Mouse (Mus musculus): ENCODE measurements at regions not wholly inside any gene's neighbourhood (a gene's known extent, or its start where the extent isn't known, plus 50 kb on each side); places are given as distances from the start of the nearest gene placed in this dataset.

DNA sequence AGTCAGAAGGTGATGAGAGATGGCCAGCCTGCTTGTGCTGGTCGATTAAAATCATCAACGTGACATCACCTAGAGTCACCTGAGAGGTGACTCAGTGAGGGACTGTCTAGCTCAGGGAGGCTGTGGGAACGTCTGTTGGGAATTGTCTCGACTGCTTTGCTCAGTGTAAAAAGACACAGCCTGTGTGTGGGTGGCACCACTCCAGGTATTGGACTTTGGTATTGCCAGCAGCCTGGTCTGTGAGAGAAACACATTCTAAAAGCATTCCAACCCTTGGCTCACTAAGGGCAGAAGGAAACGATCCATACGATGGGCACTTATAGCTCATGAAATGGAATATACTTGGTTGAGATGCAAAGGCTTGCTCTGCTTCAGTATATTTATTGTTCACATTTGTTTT, 209.2 kb downstream of the Mroh4 start:
- Histone ChIP-seq H3K36me3 (replicated peaks; ENCODE audit: low read length) (no peaks in the 10 kb centered on the region), H3K4me3 (replicated peaks) (no peak overlapping the region), H3K4me1 (no peaks in the 10 kb centered on the region), H3K27me3 (replicated peaks) (peaks cover 16% of the 10 kb centered on the region), H3K9me3 (no peaks in the 10 kb centered on the region)
- TF ChIP-seq GATA1 (IDR thresholded peaks at IDR 0.05; ENCODE audit: borderline replicate concordance, low read length) = no peak
- TF ChIP-seq FLI1 (IDR thresholded peaks at IDR 0.05; ENCODE audit: low read length) = no peak

DNA sequence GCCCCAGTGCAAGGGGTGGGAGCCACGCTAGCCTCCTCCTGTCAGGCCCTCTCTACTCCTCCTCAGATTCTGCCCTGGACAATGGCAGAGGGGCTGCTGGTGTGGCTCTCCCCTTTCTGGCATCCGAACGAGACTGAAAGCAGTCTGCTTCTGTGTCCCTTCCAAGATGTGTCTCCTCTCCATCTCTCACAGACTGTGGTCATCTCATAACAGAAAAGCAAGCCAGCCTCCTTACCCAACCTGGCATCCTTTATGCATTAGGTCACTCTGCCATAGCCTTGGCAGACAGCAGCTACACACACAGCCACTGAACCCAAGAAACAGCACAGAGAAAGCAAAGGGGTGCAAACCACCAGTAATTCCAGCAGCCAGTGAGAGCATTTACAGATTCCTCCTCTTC, 213.2 kb downstream of the Mroh4 start:
- no peaks in the 10 kb centered on the region for H3K4me1 ChIP-seq
- H3K9me3 ChIP-seq = no peaks in the 10 kb centered on the region
- no peak overlapping the region for H3K4me3 ChIP-seq (replicated peaks)
- no peaks in the 10 kb centered on the region for H3K36me3 ChIP-seq (replicated peaks; ENCODE audit: low read length)
- TF ChIP-seq GATA1 (IDR thresholded peaks at IDR 0.05; ENCODE audit: borderline replicate concordance, low read length) = no peak
- no peak for TF ChIP-seq FLI1 (IDR thresholded peaks at IDR 0.05; ENCODE audit: low read length)
- H3K27me3 ChIP-seq (replicated peaks) = peaks cover 8% of the 10 kb centered on the region

DNA sequence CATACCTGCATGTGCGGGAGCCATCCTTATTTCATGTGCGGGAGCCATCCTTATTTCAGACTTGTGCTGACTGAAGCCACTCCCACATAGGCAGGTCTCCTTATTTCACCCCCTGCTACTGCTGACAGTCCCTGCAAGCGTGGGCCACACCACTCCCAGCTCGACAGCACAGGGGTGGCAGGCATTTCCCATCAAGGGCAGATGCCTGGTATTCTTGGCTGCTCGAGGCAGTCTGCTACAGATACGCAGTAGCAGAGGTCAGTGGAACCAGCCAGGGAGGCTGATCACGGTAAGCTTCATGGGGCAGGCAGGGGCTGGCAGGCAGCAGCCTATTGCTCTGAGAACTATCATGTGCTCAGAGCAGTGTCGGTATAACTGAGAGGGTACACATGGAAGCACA, 215.6 kb downstream of the Mroh4 start:
- Histone ChIP-seq H3K36me3 (replicated peaks; ENCODE audit: low read length) (no peaks in the 10 kb centered on the region), H3K4me3 (replicated peaks) (no peak overlapping the region), H3K27me3 (replicated peaks) (peaks cover 11% of the 10 kb centered on the region), H3K4me1 (no peaks in the 10 kb centered on the region), H3K9me3 (no peaks in the 10 kb centered on the region)
- TF ChIP-seq FLI1 (IDR thresholded peaks at IDR 0.05; ENCODE audit: low read length) = no peak
- no peak for TF ChIP-seq GATA1 (IDR thresholded peaks at IDR 0.05; ENCODE audit: borderline replicate concordance, low read length)

DNA sequence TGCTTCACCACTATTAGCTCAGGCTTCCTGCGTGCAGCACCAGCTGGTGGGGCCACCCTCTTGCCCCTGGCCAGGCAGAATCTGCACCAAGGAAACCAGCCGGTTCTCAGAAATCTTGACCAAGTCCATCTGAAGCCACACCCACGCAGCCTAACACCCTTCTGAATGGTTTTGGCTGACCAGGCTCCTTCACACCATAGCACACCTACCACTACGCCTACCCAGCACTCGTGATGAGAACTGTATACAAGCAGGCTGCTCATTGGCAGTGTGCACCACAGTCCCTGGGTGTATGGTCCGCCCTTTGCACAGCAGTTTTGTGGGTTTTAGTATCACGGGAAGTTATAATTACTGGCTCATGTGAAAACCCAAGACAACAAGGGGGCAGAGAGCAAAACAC, 217.5 kb downstream of the Mroh4 start:
- H3K4me1 ChIP-seq = no peaks in the 10 kb centered on the region
- no peak overlapping the region for H3K4me3 ChIP-seq (replicated peaks)
- no peaks in the 10 kb centered on the region for H3K36me3 ChIP-seq (replicated peaks; ENCODE audit: low read length)
- no peaks in the 10 kb centered on the region for H3K9me3 ChIP-seq
- TF ChIP-seq FLI1 (IDR thresholded peaks at IDR 0.05; ENCODE audit: low read length) = no peak
- no peak for TF ChIP-seq GATA1 (IDR thresholded peaks at IDR 0.05; ENCODE audit: borderline replicate concordance, low read length)
- H3K27me3 ChIP-seq (replicated peaks) = peaks cover 11% of the 10 kb centered on the region

DNA sequence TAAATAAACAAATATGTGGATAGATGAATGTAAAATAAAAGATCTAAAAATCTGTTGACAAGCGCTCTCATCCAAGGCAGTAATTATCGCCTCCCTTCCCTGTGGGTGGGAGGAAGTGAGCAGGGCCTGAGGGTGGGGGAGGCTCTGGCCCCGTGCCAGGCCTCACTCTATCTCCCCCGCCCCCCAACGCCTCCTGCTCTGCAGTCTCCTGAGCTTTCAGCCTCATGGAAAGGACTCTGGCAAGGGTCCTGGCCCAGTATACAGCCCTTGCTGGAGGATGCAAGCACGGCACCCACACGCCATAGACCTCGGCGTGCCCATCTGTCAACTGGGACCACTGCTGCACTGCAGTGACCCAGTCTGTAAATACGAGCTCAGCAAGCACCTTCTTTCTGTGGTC, 222.9 kb downstream of the Mroh4 start:
- Histone ChIP-seq H3K4me3 (replicated peaks) (no peak overlapping the region), H3K36me3 (replicated peaks; ENCODE audit: low read length) (no peaks in the 10 kb centered on the region), H3K9me3 (no peaks in the 10 kb centered on the region), H3K4me1 (no peaks in the 10 kb centered on the region), H3K27me3 (replicated peaks) (peaks cover 6% of the 10 kb centered on the region)
- TF ChIP-seq FLI1 (IDR thresholded peaks at IDR 0.05; ENCODE audit: low read length) = no peak
- TF ChIP-seq GATA1 (IDR thresholded peaks at IDR 0.05; ENCODE audit: borderline replicate concordance, low read length) = no peak

DNA sequence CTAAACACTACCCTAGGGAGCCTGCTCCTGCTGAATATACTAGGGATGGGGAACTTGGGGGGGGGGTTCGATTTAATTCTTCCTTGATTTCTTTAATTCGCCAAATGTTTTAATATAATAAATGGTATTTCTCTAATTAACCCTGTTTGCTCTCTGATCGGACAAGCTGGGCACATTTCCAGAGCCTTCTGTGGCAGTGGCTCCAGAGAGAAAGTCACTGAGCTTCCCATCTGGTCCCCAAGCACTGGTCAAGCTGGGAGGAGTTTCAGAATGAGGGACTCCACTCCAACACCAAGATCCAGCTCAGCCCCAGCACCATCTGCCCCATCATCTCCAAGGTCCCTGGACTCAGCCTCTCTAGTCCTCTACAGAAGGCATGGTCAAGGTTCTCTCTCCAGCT, 223.9 kb downstream of the Mroh4 start:
- H3K4me1 ChIP-seq = no peaks in the 10 kb centered on the region
- TF ChIP-seq GATA1 (IDR thresholded peaks at IDR 0.05; ENCODE audit: borderline replicate concordance, low read length) (no peak), FLI1 (IDR thresholded peaks at IDR 0.05; ENCODE audit: low read length) (no peak)

DNA sequence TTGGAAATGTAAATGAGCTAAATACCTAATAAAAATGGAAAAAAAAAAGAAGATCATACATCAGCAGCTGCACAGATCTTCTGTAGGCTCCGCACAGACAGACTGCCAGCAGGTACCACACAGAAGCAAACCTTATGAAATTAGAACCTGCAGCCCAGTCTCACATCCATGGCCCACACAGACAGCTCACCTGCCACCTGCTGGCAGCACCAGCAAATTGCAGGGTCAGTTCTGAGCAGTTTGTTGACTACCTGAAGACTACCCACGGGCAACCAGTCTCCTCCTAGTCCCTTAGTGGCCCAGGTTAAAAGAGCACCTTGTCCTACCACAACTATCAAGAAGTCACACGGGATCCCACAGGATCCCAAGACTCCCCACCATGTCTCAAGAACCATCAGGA, 225.1 kb downstream of the Mroh4 start:
- no peak overlapping the region for H3K4me3 ChIP-seq (replicated peaks)
- H3K9me3 ChIP-seq = no peaks in the 10 kb centered on the region
- H3K4me1 ChIP-seq = no peaks in the 10 kb centered on the region
- no peaks in the 10 kb centered on the region for H3K36me3 ChIP-seq (replicated peaks; ENCODE audit: low read length)
- peaks cover 6% of the 10 kb centered on the region for H3K27me3 ChIP-seq (replicated peaks)
- TF ChIP-seq FLI1 (IDR thresholded peaks at IDR 0.05; ENCODE audit: low read length) (no peak), GATA1 (IDR thresholded peaks at IDR 0.05; ENCODE audit: borderline replicate concordance, low read length) (no peak)

More for the DNA sequence above, 223.9 kb downstream of the Mroh4 start:
- H3K9me3 ChIP-seq = no peaks in the 10 kb centered on the region
- H3K27me3 ChIP-seq (replicated peaks) = peaks cover 6% of the 10 kb centered on the region
- no peak overlapping the region for H3K4me3 ChIP-seq (replicated peaks)
- H3K36me3 ChIP-seq (replicated peaks; ENCODE audit: low read length) = no peaks in the 10 kb centered on the region

DNA sequence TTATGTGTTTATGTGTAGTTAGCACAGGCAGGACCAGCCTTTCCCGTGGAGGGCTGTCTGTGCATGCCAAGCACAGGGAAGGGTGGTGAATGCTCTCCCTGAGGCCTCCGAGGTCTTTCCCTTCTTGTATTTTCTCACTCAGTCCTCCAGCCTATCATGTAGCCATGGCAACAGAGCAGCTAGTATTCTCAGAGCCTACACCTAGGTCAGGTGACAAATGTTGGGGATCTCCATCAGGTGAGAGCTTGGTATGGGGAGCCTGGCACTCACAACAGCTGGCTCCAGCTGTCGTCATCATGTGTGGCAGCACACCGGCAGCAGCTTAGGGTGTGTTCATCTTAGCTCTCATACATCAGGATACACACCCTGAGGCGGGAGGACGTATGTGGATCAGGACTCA, 231.3 kb downstream of the Mroh4 start:
- no peaks in the 10 kb centered on the region; the same call in 1 of the 2 replicates for H3K4me1 ChIP-seq
- no peaks in the 10 kb centered on the region for H3K36me3 ChIP-seq (replicated peaks; ENCODE audit: low read length)
- no peak overlapping the region for H3K4me3 ChIP-seq (replicated peaks)
- H3K27me3 ChIP-seq (replicated peaks) = peaks cover 13% of the 10 kb centered on the region
- no peaks in the 10 kb centered on the region for H3K9me3 ChIP-seq
- TF ChIP-seq GATA1 (IDR thresholded peaks at IDR 0.05; ENCODE audit: borderline replicate concordance, low read length) (no peak), FLI1 (IDR thresholded peaks at IDR 0.05; ENCODE audit: low read length) (no peak)

DNA sequence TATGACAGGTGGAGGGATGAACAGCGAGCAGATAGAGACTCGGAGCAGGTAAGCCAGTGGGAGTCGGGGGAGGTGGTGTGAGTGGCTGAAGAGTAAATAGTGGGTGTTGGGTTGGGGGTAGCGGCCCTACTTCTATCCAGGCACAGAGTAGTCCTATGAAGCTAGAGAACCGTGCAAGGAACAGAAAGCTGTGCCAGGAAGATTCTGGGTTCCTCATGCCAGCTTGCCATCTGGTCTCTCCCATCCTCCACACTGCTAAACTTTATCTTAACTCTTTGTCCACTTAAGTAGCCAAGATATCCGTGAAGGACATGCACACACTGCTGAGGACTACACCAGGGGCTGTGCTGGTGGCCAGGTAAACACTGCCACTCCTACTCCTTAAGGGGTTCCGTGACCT, 234.9 kb downstream of the Mroh4 start:
- no peaks in the 10 kb centered on the region for H3K9me3 ChIP-seq
- no peak for TF ChIP-seq GATA1 (IDR thresholded peaks at IDR 0.05; ENCODE audit: borderline replicate concordance, low read length)
- TF ChIP-seq FLI1 (IDR thresholded peaks at IDR 0.05; ENCODE audit: low read length) = no peak

DNA sequence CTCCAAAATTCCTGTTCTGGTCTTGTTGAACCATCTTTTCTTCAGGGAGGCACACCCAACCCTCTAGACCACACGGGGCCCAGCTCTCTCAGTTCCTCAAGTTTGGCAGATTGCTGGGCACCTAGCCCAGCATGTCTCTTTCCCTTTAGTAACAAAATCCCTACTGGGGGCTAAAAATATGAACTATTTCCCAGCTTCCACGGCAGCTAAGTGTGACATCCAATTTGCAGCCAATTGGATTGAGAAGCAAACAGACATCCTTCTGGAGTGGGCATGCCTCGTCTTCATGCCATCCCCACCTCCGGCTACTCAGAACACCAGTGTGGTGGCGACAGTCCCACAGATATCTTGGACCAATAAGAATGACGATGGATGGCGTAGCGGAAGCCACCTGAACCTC, 240.1 kb downstream of the Mroh4 start:
- no peaks in the 10 kb centered on the region for H3K9me3 ChIP-seq

More for the DNA sequence above, 234.9 kb downstream of the Mroh4 start:
- Histone ChIP-seq H3K4me1 (no peaks in the 10 kb centered on the region; the same call in 1 of the 2 replicates), H3K4me3 (replicated peaks) (no peak overlapping the region), H3K27me3 (replicated peaks) (peaks cover 16% of the 10 kb centered on the region), H3K36me3 (replicated peaks; ENCODE audit: low read length) (no peaks in the 10 kb centered on the region)

DNA sequence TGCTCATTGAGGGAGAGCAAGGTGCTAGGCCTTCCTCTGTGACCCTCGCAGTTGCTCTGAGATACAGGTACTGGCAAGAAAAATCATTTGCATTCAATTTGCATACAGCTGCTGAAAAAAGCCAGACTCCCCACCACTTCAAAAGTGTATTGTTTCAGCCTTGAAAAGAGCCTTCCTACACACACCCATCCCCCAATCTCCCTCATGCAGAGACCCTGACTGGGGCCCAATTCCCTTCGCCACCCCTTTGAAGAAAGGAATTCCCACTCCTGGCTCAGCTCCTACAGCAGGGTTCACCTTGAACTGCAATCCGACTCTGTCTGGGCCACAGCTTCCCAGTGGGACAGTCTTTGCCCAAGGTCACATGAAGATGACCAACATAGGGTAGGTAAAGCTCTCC, 248.6 kb downstream of the Mroh4 start:
- TF ChIP-seq FLI1 (IDR thresholded peaks at IDR 0.05; ENCODE audit: low read length) (no peak), GATA1 (IDR thresholded peaks at IDR 0.05; ENCODE audit: borderline replicate concordance, low read length) (no peak)
- H3K9me3 ChIP-seq = peaks cover 9% of the 10 kb centered on the region; the same call in 1 of the 2 replicates
- no peak overlapping the region for H3K4me3 ChIP-seq (replicated peaks)
- H3K27me3 ChIP-seq (replicated peaks) = no peaks in the 10 kb centered on the region
- no peaks in the 10 kb centered on the region for H3K4me1 ChIP-seq
- no peaks in the 10 kb centered on the region for H3K36me3 ChIP-seq (replicated peaks; ENCODE audit: low read length)

More for the DNA sequence above, 240.1 kb downstream of the Mroh4 start:
- TF ChIP-seq GATA1 (IDR thresholded peaks at IDR 0.05; ENCODE audit: borderline replicate concordance, low read length) (no peak), FLI1 (IDR thresholded peaks at IDR 0.05; ENCODE audit: low read length) (no peak)
- Histone ChIP-seq H3K27me3 (replicated peaks) (peaks cover 5% of the 10 kb centered on the region), H3K4me1 (no peaks in the 10 kb centered on the region), H3K36me3 (replicated peaks; ENCODE audit: low read length) (no peaks in the 10 kb centered on the region), H3K4me3 (replicated peaks) (no peak overlapping the region)

Data from megakaryocyte, embryonic 14.5 days (primary cell).